Mouse (Mus musculus): ENCODE measurements at regions not wholly inside any gene's neighbourhood (a gene's known extent, or its start where the extent isn't known, plus 50 kb on each side); places are given as distances from the start of the nearest gene placed in this dataset.

DNA sequence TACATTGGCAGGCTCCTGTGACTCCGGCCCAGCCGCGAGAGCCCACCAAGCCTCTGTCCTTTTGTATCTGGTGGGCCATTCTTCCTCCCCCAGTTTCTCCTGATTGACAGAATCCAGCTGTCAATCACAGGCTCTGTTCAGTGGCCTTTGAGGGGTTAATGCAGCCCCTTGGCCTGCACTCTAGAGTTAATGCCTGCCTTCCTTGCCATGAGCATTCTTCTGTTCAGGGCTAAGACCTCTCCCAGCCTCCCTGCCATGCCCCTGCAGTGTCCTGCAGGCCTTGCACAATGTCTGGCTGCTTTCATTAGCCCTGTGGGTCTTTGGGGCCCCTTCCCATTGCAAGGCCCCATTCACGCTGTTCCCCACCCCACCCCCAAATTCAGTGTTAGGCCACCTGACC is 160.9 kb upstream of the Atp6ap2 start:
- H3K27ac ChIP-seq: 0 out of 2 replicates have a peak overlapping the region, but pooled peaks have one; percentile 51
- peaks cover 81% of the 10 kb centered on the region for H3K27me3 ChIP-seq (ENCODE audit: poor library complexity, severe bottlenecking)
- DNase-seq (ENCODE audit: extremely low spot score, low spot score): peak; percentile 15
- H3K9me3 ChIP-seq: no peaks in the 10 kb centered on the region
- WGBS: 25% methylated on average over 4 of the region's 4 CpGs
- H3K4me1 ChIP-seq: peaks cover 16% of the 10 kb centered on the region
- H3K36me3 ChIP-seq (replicated peaks): no peaks in the 10 kb centered on the region
- H3K4me3 ChIP-seq: no peak overlapping the region

DNA sequence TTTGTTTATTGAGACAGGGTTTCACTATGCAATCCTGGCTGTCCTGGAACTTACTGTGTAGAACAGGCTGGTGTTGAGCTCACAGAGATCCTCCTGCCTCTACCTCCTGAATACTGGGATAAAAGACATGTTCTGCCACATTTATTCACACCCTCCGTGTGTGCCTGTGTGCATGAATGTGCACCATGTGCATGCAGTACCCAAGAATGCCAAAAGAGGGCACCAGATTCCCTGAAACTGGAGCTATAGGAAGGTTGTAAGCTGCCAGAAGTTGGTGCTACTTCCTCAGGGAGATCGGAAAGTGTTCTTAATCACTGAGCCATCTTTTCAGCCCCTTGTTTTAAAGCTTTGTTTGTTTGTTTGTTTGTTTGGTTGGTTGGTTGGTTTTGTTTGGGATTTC is 155.3 kb upstream of the Atp6ap2 start:
- no peaks in the 10 kb centered on the region; the same call in 1 of the 2 replicates for H3K9me3 ChIP-seq
- WGBS: 86% methylated on average over 2 of the region's 2 CpGs
- H3K27ac ChIP-seq: no peak overlapping the region
- H3K27me3 ChIP-seq (ENCODE audit: poor library complexity, severe bottlenecking): peaks cover 53% of the 10 kb centered on the region
- peaks cover 9% of the 10 kb centered on the region for H3K4me1 ChIP-seq
- no peak for DNase-seq (ENCODE audit: extremely low spot score, low spot score)
- no peak overlapping the region for H3K4me3 ChIP-seq
- no peaks in the 10 kb centered on the region for H3K36me3 ChIP-seq (replicated peaks)

DNA sequence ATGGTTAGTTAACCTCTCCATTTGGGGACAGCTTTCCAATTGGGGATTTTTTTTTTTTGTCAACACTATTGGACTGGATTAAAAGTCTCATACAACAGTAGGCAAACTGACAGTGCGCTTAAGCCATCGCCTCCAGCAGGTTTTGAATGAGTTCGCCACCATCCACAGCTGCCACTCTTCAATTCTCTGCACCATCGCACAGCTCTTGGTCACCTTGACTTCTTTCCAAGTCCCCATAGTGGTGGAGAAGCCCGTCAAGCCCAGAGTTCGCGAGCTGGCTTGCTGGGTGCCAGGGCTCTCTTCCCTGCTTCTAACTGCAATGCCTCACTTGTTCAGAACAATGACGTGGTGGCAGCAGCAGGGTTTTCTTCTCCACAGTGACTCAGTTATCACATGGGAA is 151.9 kb upstream of the Atp6ap2 start:
- H3K9me3 ChIP-seq: no peaks in the 10 kb centered on the region; the same call in 1 of the 2 replicates
- peaks cover 56% of the 10 kb centered on the region for H3K27me3 ChIP-seq (ENCODE audit: poor library complexity, severe bottlenecking)
- no peak overlapping the region for H3K27ac ChIP-seq
- 63% methylated on average over 8 of the region's 8 CpGs for WGBS
- no peaks in the 10 kb centered on the region for H3K36me3 ChIP-seq (replicated peaks)
- H3K4me3 ChIP-seq: no peak overlapping the region
- peaks cover 7% of the 10 kb centered on the region for H3K4me1 ChIP-seq
- no peak for DNase-seq (ENCODE audit: extremely low spot score, low spot score)

DNA sequence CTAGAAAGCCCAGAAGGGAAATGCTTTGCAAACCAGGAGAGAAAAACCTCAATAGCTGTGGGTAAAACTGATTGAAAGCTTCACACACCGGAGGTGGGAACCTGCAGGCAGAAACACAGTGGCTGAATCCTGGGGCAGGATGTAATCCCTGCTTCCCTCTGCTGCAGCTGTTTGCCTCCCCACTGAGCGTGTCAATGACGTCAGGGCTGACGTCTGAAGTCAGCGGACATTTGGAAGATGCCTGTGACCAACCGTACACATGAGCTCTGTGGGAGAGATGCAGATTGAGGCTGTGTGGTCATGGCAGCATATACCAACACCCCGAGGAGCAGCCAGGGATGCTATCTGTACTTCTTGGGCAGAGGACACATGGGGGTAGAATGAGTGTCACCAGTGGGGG is 151.5 kb upstream of the Atp6ap2 start:
- 48% methylated on average over 7 of the region's 7 CpGs for WGBS
- Histone ChIP-seq H3K27ac (no peak overlapping the region), H3K36me3 (replicated peaks) (no peaks in the 10 kb centered on the region), H3K4me3 (no peak overlapping the region), H3K4me1 (peaks cover 7% of the 10 kb centered on the region), H3K9me3 (no peaks in the 10 kb centered on the region; the same call in 1 of the 2 replicates), H3K27me3 (ENCODE audit: poor library complexity, severe bottlenecking) (peaks cover 56% of the 10 kb centered on the region)
- no peak for DNase-seq (ENCODE audit: extremely low spot score, low spot score)

DNA sequence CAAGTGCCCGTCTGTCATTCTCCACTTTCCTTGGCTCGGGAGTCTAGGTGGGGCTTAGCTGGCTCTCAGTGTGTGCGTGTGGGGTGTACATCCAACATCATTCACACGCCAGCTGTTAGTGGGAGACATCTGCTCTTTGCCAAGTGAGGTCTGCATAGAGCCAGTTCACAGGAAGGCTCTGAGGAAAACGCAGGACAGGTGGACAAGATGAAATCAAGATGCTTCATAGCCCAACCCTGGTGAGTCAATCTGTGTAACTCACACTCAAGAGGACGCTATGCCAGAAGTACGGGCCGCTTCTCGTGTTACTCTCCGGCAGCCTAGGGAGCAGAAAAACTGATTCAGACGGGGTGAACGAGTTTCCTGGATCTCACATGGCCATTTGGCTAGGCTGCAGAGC is 148.2 kb upstream of the Atp6ap2 start:
- no peak overlapping the region for H3K4me3 ChIP-seq
- 80% methylated on average over 12 of the region's 12 CpGs for WGBS
- no peak for DNase-seq (ENCODE audit: extremely low spot score, low spot score)
- no peaks in the 10 kb centered on the region for H3K36me3 ChIP-seq (replicated peaks)
- peaks cover 80% of the 10 kb centered on the region for H3K27me3 ChIP-seq (ENCODE audit: poor library complexity, severe bottlenecking)
- no peak overlapping the region for H3K27ac ChIP-seq
- H3K4me1 ChIP-seq: peaks cover 7% of the 10 kb centered on the region
- no peaks in the 10 kb centered on the region for H3K9me3 ChIP-seq

DNA sequence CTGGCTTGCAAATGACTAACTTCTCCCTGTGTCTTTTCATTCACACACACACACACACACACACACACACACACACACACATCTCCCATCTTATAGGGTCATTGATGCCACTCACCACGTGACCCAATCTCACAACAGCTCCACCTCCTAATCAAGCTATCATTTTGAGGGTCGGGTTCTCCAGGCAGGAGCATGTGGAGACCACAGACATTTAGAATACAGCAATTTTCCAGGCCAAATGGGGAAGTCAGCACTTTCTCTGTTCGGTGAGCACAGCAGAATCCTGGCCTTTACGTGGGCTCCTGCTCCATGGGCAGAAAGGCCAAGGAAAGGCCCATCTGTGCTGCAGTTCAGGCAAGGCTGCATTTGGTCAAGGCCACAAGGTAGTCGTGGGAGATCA is 143.8 kb upstream of the Atp6ap2 start:
- H3K27me3 ChIP-seq (ENCODE audit: poor library complexity, severe bottlenecking): peaks cover 65% of the 10 kb centered on the region
- H3K4me1 ChIP-seq: no peaks in the 10 kb centered on the region
- no peak overlapping the region for H3K4me3 ChIP-seq
- DNase-seq (ENCODE audit: extremely low spot score, low spot score): no peak
- H3K27ac ChIP-seq: no peak overlapping the region
- H3K9me3 ChIP-seq: no peaks in the 10 kb centered on the region
- H3K36me3 ChIP-seq (replicated peaks): no peaks in the 10 kb centered on the region
- WGBS: 75% methylated on average over 5 of the region's 5 CpGs

DNA sequence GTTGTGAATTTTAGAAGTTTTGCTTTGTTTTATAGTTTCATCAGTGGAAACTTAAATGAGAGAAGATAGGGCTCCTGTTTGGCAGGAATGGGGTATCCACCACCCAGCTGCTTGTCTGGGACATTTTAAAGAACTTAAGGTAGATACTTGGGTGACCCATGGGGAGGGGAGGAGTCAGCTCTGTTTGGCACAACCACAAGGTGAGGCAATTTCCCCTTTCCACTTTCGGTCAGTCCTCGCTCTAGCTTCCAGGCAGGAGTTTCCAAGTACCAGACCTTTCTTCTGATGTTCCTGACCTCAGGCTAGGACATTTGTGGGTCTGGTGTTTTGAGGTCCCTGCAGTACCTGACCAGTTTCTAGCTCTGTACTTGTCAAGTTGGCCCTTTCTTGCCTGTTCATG is 142.5 kb upstream of the Atp6ap2 start:
- no peaks in the 10 kb centered on the region for H3K9me3 ChIP-seq
- no peak overlapping the region for H3K4me3 ChIP-seq
- DNase-seq (ENCODE audit: extremely low spot score, low spot score): no peak
- peaks cover 62% of the 10 kb centered on the region for H3K27me3 ChIP-seq (ENCODE audit: poor library complexity, severe bottlenecking)
- H3K4me1 ChIP-seq: no peaks in the 10 kb centered on the region
- 94% methylated on average over 2 of the region's 2 CpGs for WGBS
- no peak overlapping the region for H3K27ac ChIP-seq
- no peaks in the 10 kb centered on the region for H3K36me3 ChIP-seq (replicated peaks)

DNA sequence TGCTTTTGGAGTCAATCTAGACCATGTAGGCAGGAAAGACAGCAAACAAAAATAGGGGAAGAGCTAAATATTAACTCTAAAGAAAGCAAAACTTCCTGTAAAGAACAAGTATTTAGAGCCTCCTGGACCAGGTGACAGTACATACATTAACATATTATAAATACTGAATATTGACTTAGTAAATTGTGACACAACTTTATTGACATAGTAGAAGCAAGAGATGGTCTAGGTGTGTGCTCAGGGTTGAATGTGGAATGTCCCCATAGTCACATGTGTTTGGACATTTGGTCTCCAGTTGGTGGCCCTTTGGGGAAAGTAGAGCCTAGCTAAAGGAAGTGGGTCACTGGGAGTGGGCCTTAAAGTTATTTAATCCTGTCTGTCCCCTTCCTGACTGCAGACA is 139.6 kb upstream of the Atp6ap2 start:
- H3K4me1 ChIP-seq: no peaks in the 10 kb centered on the region
- H3K27me3 ChIP-seq (ENCODE audit: poor library complexity, severe bottlenecking): peaks cover 42% of the 10 kb centered on the region
- H3K9me3 ChIP-seq: no peaks in the 10 kb centered on the region
- DNase-seq (ENCODE audit: extremely low spot score, low spot score): no peak
- no peaks in the 10 kb centered on the region for H3K36me3 ChIP-seq (replicated peaks)
- no peak overlapping the region for H3K4me3 ChIP-seq
- H3K27ac ChIP-seq: no peak overlapping the region

DNA sequence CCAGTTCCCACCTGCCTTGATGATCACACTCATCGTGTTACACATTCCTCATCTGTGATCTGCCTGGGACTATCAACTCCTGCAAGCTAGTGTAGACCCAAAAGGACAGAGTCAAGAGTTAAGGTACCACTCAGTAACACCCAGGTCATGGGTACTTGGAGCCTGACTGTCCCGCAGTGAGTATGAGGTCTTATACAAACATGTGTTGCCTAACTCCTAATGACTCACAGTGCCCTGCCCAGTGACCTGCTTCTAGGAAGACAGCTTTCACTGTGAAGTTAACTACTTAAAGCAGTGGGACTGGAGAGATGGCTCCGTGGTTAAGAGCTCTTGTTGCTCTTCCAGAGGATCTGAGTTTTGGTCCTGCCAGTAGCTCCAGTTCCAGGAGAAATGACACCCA is 137.9 kb upstream of the Atp6ap2 start:
- H3K27me3 ChIP-seq (ENCODE audit: poor library complexity, severe bottlenecking): peaks cover 42% of the 10 kb centered on the region
- no peak overlapping the region for H3K27ac ChIP-seq
- DNase-seq (ENCODE audit: extremely low spot score, low spot score): no peak
- H3K9me3 ChIP-seq: no peaks in the 10 kb centered on the region
- H3K4me1 ChIP-seq: no peaks in the 10 kb centered on the region
- 81% methylated on average over 3 of the region's 3 CpGs for WGBS
- H3K36me3 ChIP-seq (replicated peaks): no peaks in the 10 kb centered on the region
- H3K4me3 ChIP-seq: no peak overlapping the region

DNA sequence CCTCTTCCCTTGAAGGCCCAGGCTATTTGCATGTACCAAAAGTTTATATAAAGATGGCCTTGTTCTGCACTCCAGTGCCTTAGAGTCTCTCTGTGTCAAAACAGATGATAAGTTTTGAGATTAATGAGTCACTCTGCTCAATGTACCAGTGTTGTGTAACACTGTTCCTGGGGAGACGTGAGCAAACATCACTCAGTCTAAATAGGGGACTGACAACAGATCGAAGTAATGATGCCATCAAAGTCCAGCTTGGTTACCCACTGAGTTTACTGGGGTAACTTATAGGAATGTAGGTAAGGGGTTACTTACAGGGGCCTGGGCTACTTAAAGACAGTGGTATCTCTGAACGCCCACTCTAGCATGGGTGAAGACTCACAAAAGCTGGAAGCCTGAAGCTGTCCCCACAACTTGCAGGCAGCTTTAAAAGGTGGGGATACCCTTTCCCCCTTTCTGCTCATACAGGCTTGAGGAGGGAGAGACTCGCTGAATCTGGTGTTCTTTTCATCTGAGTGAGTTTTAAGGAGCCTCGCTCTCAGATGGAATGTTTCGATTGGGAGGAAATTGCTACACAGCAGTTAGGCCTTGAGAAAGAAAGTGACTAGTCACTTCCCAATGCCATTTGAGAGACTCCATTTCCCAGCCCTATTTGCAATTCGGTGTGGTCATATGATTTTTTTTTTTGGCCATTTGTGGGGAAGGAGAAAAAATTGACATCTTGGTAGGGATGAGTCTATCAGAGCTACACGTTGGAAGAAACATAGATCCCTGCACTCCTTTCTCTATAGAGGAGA is 134.4 kb upstream of the Atp6ap2 start:
- WGBS: 88% methylated on average over 8 of the region's 8 CpGs
- no peak for DNase-seq (ENCODE audit: extremely low spot score, low spot score)
- Histone ChIP-seq H3K27ac (no peak overlapping the region), H3K4me3 (no peak overlapping the region), H3K27me3 (ENCODE audit: poor library complexity, severe bottlenecking) (peaks cover 31% of the 10 kb centered on the region), H3K36me3 (replicated peaks) (no peaks in the 10 kb centered on the region), H3K4me1 (no peaks in the 10 kb centered on the region), H3K9me3 (no peaks in the 10 kb centered on the region)

DNA sequence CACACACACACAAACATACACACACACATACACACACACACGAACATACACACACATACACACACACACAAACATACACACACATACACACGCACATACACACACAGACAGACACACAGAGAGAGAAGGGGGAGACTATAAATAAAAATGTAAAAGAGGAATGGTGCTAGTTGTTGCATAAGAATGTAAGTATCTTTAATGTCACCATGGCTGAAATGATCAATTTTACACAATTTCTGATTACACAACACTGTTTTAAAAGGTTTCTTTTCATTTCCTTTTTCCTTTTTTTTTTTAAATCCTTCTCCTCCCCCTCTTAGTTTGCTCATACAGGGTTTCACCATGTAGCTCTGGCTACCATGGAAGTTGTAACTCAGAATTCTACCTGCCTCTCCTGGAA is 125.9 kb upstream of the Atp6ap2 start:
- no peak overlapping the region for H3K4me3 ChIP-seq
- no peaks in the 10 kb centered on the region for H3K36me3 ChIP-seq (replicated peaks)
- H3K9me3 ChIP-seq: no peaks in the 10 kb centered on the region
- WGBS: 85% methylated on average over 2 of the region's 2 CpGs
- peaks cover 66% of the 10 kb centered on the region for H3K27me3 ChIP-seq (ENCODE audit: poor library complexity, severe bottlenecking)
- no peak for DNase-seq (ENCODE audit: extremely low spot score, low spot score)
- no peak overlapping the region for H3K27ac ChIP-seq
- H3K4me1 ChIP-seq: peaks cover 22% of the 10 kb centered on the region

DNA sequence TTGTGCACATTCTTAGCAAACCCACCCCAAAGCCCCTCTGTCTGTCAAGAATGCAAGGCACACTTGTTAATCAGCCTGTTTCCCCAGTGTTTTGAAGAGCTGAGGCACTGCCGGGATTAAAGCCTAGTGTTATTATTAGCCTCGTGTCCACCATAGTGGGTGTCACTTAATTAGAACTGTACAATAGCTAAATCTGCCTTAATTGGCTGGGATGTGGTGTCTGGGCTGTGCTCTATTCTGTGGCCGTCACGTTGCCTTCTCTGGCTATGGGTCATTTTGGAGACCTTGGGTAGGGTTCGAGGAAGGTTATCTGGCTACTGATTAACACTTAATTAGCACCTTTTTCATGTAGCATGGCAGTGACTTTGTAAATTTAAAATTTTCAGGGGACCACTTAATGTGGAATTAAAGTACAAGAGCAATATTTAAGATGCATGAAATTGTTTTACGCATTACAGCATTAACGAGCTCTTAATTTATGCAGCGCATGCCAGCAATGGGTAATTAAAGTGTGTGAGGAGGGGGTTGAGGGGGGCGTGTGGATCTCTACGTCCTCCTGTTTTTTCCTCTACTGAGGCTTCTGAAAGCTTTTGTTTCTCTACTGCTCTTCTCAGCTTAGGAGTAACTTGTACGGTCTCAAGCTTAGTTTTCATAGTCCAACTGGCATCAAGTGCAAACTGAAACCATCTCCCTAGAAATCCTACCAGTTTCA is 124.5 kb upstream of the Atp6ap2 start:
- Histone ChIP-seq H3K9me3 (no peaks in the 10 kb centered on the region), H3K27me3 (ENCODE audit: poor library complexity, severe bottlenecking) (peaks cover 80% of the 10 kb centered on the region), H3K4me3 (no peak overlapping the region), H3K27ac (no peak overlapping the region), H3K4me1 (peaks cover 37% of the 10 kb centered on the region), H3K36me3 (replicated peaks) (no peaks in the 10 kb centered on the region)
- WGBS: 51% methylated on average over 11 of the region's 11 CpGs
- no peak for DNase-seq (ENCODE audit: extremely low spot score, low spot score)

DNA sequence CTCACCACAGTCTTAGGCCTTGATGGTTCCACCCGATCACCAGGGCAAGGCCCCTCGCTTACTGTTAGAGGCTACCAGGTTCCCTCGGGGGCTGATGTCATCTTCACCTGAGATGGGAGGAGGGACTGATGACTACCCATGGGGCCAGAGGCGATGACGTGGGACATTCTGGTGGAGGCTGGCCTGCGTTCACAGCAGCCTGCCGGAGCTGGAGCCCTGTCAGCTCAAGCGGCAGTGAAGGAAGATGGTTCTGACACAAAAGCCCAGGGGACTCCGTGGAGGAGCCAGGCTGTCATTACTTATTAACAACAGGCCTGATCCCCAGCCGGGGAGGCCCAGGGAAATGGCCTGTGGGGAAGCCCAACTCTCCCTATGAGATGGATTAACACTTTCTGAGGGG is 121.3 kb upstream of the Atp6ap2 start:
- H3K9me3 ChIP-seq: no peaks in the 10 kb centered on the region

More for the DNA sequence above, 121.3 kb upstream of the Atp6ap2 start:
- Histone ChIP-seq H3K36me3 (replicated peaks) (no peaks in the 10 kb centered on the region), H3K4me1 (peaks cover 51% of the 10 kb centered on the region), H3K27me3 (ENCODE audit: poor library complexity, severe bottlenecking) (peaks cover 85% of the 10 kb centered on the region), H3K4me3 (no peak overlapping the region), H3K27ac (peak overlapping the region; percentile 82)
- 49% methylated on average over 10 of the region's 10 CpGs for WGBS
- peak; percentile 14 for DNase-seq (ENCODE audit: extremely low spot score, low spot score)

All from forebrain, embryonic 10.5 days (tissue).